Mouse (Mus musculus) testis, adult 2 months (tissue): ENCODE data around the gene Cacng5.

Source experiments
- CTCF ChIP-seq: fragments of 200-500 bp; IDR thresholded peaks from 2 replicates; pipeline ENCODE4 v1.5.1; 2012; ENCODE audit warnings: low read depth, mild to moderate bottlenecking, inconsistent platforms, low read length, moderate library complexity; ENCODE audit not compliant: control insufficient read depth, insufficient read depth, insufficient replicate concordance
- POLR2A ChIP-seq: fragments of 200-500 bp; IDR thresholded peaks from 2 replicates; pipeline ENCODE4 v1.6.1; 2012; ENCODE audit warnings: low read depth, mild to moderate bottlenecking, inconsistent platforms, low read length, moderate library complexity; ENCODE audit not compliant: control insufficient read depth

- TF ChIP-seq CTCF (no peak), POLR2A (no peak)
Observed at GRCm38 (mm10) chr11:107955191-107956062, 40.6 kb upstream of the Cacng5 start.
